Mouse (Mus musculus) heart, adult 10 weeks (tissue): ENCODE results near the gene Sdk1. TPM values are rescaled to one million over a fixed set of nuclear protein-coding genes. Genes with fewer than 3 reads are reported as not detected.

Experiments
- polyA plus RNA-seq: library from polyadenylated mRNA; stranded (reverse); fragments of 350-450 nt; fragmentation: Illumina TruSeq; extraction: RNeasy Lipid Tissue Mini Kit (QIAGEN cat#74804); gene quantifications from one replicate; pipeline ENCODE4 v1.2.3, GENCODE M21; 2014; ENCODE audit warnings: low read depth, low replicate concordance

Sdk1 gene
- polyA plus RNA-seq, result 0.26 TPM

GRCm38 (mm10) chr5:141240841-141241543 lies at the start of gene Sdk1:
Sdk1 (plus strand) TSS chr5:141241490.

Other genes starting within 250 kb of the Sdk1 start
- 0.26 TPM for gene Card11, start 240.9 kb upstream of the Sdk1 start, polyA plus RNA-seq